Mouse (Mus musculus): ENCODE data around the gene Cpn1.

GRCm38 (mm10) chr19:43992464-43992863, 6.1 kb upstream of the Cpn1 start:
- no peak for TF ChIP-seq IRF4 (IDR thresholded peaks at IDR 0.05; ENCODE audit: low read depth, low read length)
- TF ChIP-seq POLR2A (IDR thresholded peaks at IDR 0.05; ENCODE audit: low read depth, low read length), result no peak
- TF ChIP-seq NRF1 (IDR thresholded peaks at IDR 0.05; ENCODE audit: low read depth, low read length), result no peak
- TF ChIP-seq CTCF (conservative IDR thresholded peaks at IDR 0.05 in 1 of 2, IDR thresholded peaks at IDR 0.05 in 1 of 2; ENCODE audit: low read depth in 2 of 2, low read length in 2 of 2), result no peak
- no peak for TF ChIP-seq E2F4 (IDR thresholded peaks at IDR 0.05; ENCODE audit: insufficient replicate concordance, low read depth, low read length)
- no peak for TF ChIP-seq EP300 (IDR thresholded peaks at IDR 0.05; ENCODE audit: low read length)
- no peak for TF ChIP-seq MYC (IDR thresholded peaks at IDR 0.05; ENCODE audit: low read depth, low read length)
- no peak for TF ChIP-seq CHD2 (IDR thresholded peaks at IDR 0.05; ENCODE audit: low read length)
- no peak for TF ChIP-seq RAD21 (IDR thresholded peaks at IDR 0.05; ENCODE audit: low read depth, low read length)
- TF ChIP-seq TCF12 (IDR thresholded peaks at IDR 0.05; ENCODE audit: low read depth, low read length), result no peak
- no peak for TF ChIP-seq MEF2A (IDR thresholded peaks at IDR 0.05; ENCODE audit: borderline replicate concordance, low read depth, low read length)
- TF ChIP-seq MAX (IDR thresholded peaks at IDR 0.05; ENCODE audit: low read length), result no peak
- TF ChIP-seq USF1 (IDR thresholded peaks at IDR 0.05; ENCODE audit: low read depth, low read length), result no peak

All from CH12.LX (cell line).